Mouse (Mus musculus) myocyte (in vitro differentiated cells): ENCODE data around the gene Prim2.

Source experiments
- MYOD1 ChIP-seq, 3 experiments: IDR thresholded peaks; one replicate each; pipeline ENCODE4 v1.6.1; 2011; ENCODE audit warnings: control low read depth in 2 of 3, low read depth in 2 of 3, mild to moderate bottlenecking in 2 of 3, moderate library complexity in 1 of 3; ENCODE audit not compliant: insufficient read length in 2 of 3, control insufficient read depth in 1 of 3
- MYOG ChIP-seq, 3 experiments: IDR thresholded peaks; one replicate each; pipeline ENCODE4 v1.6.1; 2011; ENCODE audit warnings: control low read depth in 2 of 3, low read depth in 2 of 3, mild to moderate bottlenecking in 2 of 3; ENCODE audit not compliant: insufficient read length in 2 of 3, control insufficient read depth in 1 of 3, insufficient read depth in 1 of 3
- POLR2A ChIP-seq: IDR thresholded peaks from one replicate; pipeline ENCODE4 v1.6.1; 2011; ENCODE audit warnings: low read depth, mild to moderate bottlenecking, control low read depth, moderate library complexity; ENCODE audit not compliant: insufficient read length
- POLR2AphosphoS2 ChIP-seq: IDR thresholded peaks from one replicate; pipeline ENCODE4 v1.6.1; 2011; ENCODE audit warnings: low read depth, control low read depth; ENCODE audit not compliant: insufficient read length
- REST ChIP-seq: IDR thresholded peaks from one replicate; pipeline ENCODE4 v1.6.1; 2011; ENCODE audit warnings: mild to moderate bottlenecking, control low read depth, moderate library complexity; ENCODE audit not compliant: insufficient read depth, insufficient read length
- USF1 ChIP-seq: IDR thresholded peaks from one replicate; pipeline ENCODE4 v1.6.1; 2011; ENCODE audit warnings: low read depth, mild to moderate bottlenecking, control low read depth, moderate library complexity

DNA sequence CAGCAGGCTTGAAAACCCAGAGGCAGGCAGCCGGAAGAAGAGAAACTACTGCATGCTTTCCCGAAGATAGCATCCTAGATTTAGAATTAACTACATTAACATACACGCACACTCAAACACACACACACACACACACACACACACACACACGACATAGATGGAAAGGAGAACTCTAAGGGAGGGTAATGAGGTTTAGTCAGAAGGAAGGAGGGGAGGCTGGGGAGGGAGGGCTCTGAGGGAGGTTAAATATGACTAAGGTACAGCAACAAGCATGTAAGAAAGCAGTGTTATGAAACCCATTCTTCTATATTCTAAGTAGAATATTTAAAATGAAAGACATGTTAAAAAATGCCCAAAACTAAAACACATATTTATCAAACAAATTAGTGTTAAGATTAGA lies 21.9 kb downstream of the Prim2 start:
- TF ChIP-seq POLR2A (no peak), USF1 (no peak), MYOD1 (IDR thresholded peaks at IDR 0.05; ENCODE audit: control insufficient read depth in 1 of 3, insufficient read length in 2 of 3, low read depth in 2 of 3) (no peak), POLR2AphosphoS2 (no peak), REST (no peak), MYOG (IDR thresholded peaks at IDR 0.05; ENCODE audit: control insufficient read depth in 1 of 3, insufficient read depth in 1 of 3, insufficient read length in 2 of 3, low read depth in 2 of 3) (no peak)
